9 mouse cellular contexts compared by ENCODE assay signal in genomic region chr11:97805662-97806612, GRCm38 (mm10). TPM values are rescaled to one million over a fixed set of nuclear protein-coding genes. Genes with fewer than 3 reads are reported as not detected.
DNase-seq lines count a peak whose midpoint lies in the region; ATAC-seq and TF ChIP-seq lines count a peak whose summit lies in the region.
"Had no signal": no experiment of that assay in that cellular context is flagged by ENCODE, and none has a peak within 500 bp of the region (broad histone marks: within the 10 kb centered on the region; RNA-seq: fewer than 3 reads in every experiment).

No protein-coding gene starts in this region.

- H3K27me3 ChIP-seq in forebrain, embryonic 12.5 days, result no peaks in the 10 kb centered on the region
- no peaks in the 10 kb centered on the region for H3K27me3 ChIP-seq in midbrain, postnatal 0 days (ENCODE audit: insufficient read depth, low read length)

- DNase-seq in left cerebral cortex, adult 2 months (ENCODE audit: extremely low spot score in 1 of 2, low spot score in 2 of 2), result no peak
- no peak for DNase-seq in left cerebral cortex, adult 9 months (ENCODE audit: low spot score in 2 of 2)
- peak; percentile 51 for DNase-seq in kidney, adult 11 months
- no peak for DNase-seq in midbrain, postnatal 0 days (ENCODE audit: low spot score)
- no peak for DNase-seq in left cerebral cortex, postnatal 25 days (ENCODE audit: low spot score in 2 of 2)
- DNase-seq in urinary bladder, postnatal 10 days (ENCODE audit: low spot score), result no peak

- no peak for TF ChIP-seq CTCF in left cerebral cortex, adult 2 months (IDR thresholded peaks at IDR 0.05)
- no peak for TF ChIP-seq CTCF in midbrain, postnatal 0 days (IDR thresholded peaks at IDR 0.05)

- H3K27ac ChIP-seq in left cerebral cortex, adult 2 months, result peak overlapping the region; percentile 72
- H3K27ac ChIP-seq in forebrain, embryonic 12.5 days, result peak overlapping the region; percentile 74
- peak overlapping the region; percentile 69 for H3K27ac ChIP-seq in midbrain, postnatal 0 days (ENCODE audit: low read depth, low read length)

- intact Hi-C loops in left cerebral cortex, adult 2 months (cut with DNase I), result no loop called here
- intact Hi-C loops in left cerebral cortex, postnatal 25 days (cut with DNase I), result no loop called here

- peak overlapping the region; percentile 43 for H3K4me2 ChIP-seq in forebrain, embryonic 12.5 days
- H3K4me2 ChIP-seq in midbrain, postnatal 0 days (ENCODE audit: low read depth, low read length, poor library complexity, severe bottlenecking), result peak overlapping the region; percentile 27

- ATAC-seq in forebrain, embryonic 12.5 days (ENCODE audit: low FRiP score), result peak; percentile 64
- 0 out of 2 replicates have a peak, but pooled peaks have one; percentile 48 for ATAC-seq in midbrain, postnatal 0 days (ENCODE audit: low FRiP score)
- no peak for ATAC-seq in activated CD4-positive, CD25-positive, alpha-beta regulatory T cell, adult 4 months

- peaks cover 89% of the 10 kb centered on the region for H3K4me1 ChIP-seq in forebrain, embryonic 12.5 days
- H3K4me1 ChIP-seq in midbrain, postnatal 0 days (ENCODE audit: insufficient read depth, low read length), result peaks cover 31% of the 10 kb centered on the region

- H3K36me3 ChIP-seq in forebrain, embryonic 12.5 days (replicated peaks), result peaks cover 30% of the 10 kb centered on the region
- H3K36me3 ChIP-seq in midbrain, postnatal 0 days (ENCODE audit: insufficient read depth, low read length), result peaks cover 13% of the 10 kb centered on the region

- peak overlapping the region; percentile 19 for H3K4me3 ChIP-seq in left cerebral cortex, adult 2 months
- H3K4me3 ChIP-seq in forebrain, embryonic 12.5 days (replicated peaks), result peak overlapping the region; percentile 6; the same call in 1 of the 2 replicates
- H3K4me3 ChIP-seq in midbrain, postnatal 0 days (ENCODE audit: low read depth, low read length), result no peak overlapping the region

- peak overlapping the region; percentile 7; the same call in 1 of the 2 replicates for H3K9ac ChIP-seq in forebrain, embryonic 12.5 days
- H3K9ac ChIP-seq in midbrain, postnatal 0 days (replicated peaks; ENCODE audit: low read length, poor library complexity, severe bottlenecking), result peak overlapping the region; percentile 36

- H3K9me3 ChIP-seq in forebrain, embryonic 12.5 days, result no peaks in the 10 kb centered on the region
- no peaks in the 10 kb centered on the region for H3K9me3 ChIP-seq in midbrain, postnatal 0 days (ENCODE audit: low read length)

- WGBS in forebrain, embryonic 12.5 days, result 53% methylated on average over 15 of the region's 15 CpGs
- 29% methylated on average over 15 of the region's 15 CpGs for WGBS in midbrain, postnatal 0 days

RNA-seq across cellular contexts. Expression of gene Lasp1, which starts 7.1 kb away (rescaled TPM):
- total RNA-seq in left cerebral cortex, adult 2 months (2021), result 100 to 1,000 TPM; 174 to 191 TPM
- polyA plus RNA-seq in forebrain, embryonic 12.5 days (2016; fragmentation: Nextera tagmentation; extraction: Ambion mirVana), result 103 and 109 TPM in 2 replicates
- 206 and 216 TPM in 2 replicates for total RNA-seq in midbrain, postnatal 0 days (2014; rRNA removed)
- polyA plus RNA-seq in midbrain, postnatal 0 days (2015; fragmentation: Nextera tagmentation; extraction: Ambion mirVana), result 174 and 179 TPM in 2 replicates
- total RNA-seq in left cerebral cortex, postnatal 25 days (2021), result 100 to 1,000 TPM; 192 to 202 TPM
- 10 to 100 TPM; 44.4 to 52.4 TPM for polyA plus RNA-seq in activated CD4-positive, CD25-positive, alpha-beta regulatory T cell, adult 4 months (2017; shearing (Covaris generic))

RNA-seq across cellular contexts. Expression of gene Rpl23, which starts 23.7 kb away (rescaled TPM):
- total RNA-seq in left cerebral cortex, adult 2 months (2021), result 100 to 1,000 TPM; 326 to 327 TPM
- polyA plus RNA-seq in forebrain, embryonic 12.5 days (2016; fragmentation: Nextera tagmentation; extraction: Ambion mirVana), result 392 and 426 TPM in 2 replicates
- total RNA-seq in midbrain, postnatal 0 days (2014; rRNA removed), result 177 and 224 TPM in 2 replicates
- polyA plus RNA-seq in midbrain, postnatal 0 days (2015; fragmentation: Nextera tagmentation; extraction: Ambion mirVana), result 308 and 329 TPM in 2 replicates
- 100 to 1,000 TPM; 340 to 351 TPM for total RNA-seq in left cerebral cortex, postnatal 25 days (2021)
- polyA plus RNA-seq in activated CD4-positive, CD25-positive, alpha-beta regulatory T cell, adult 4 months (2017; shearing (Covaris generic)), result 1,000 to 10,000 TPM; 1,077 to 1,095 TPM

RNA-seq across cellular contexts. Expression of gene 1700001P01Rik, which starts 30.2 kb away (rescaled TPM):
- 1 to 10 TPM in 1 of 2 experiments, not detected in 1; 1.0 TPM for total RNA-seq in left cerebral cortex, adult 2 months (2021)
- polyA plus RNA-seq in forebrain, embryonic 12.5 days (2016; fragmentation: Nextera tagmentation; extraction: Ambion mirVana), result 0.55 and 1.0 TPM in 2 replicates
- total RNA-seq in midbrain, postnatal 0 days (2014; rRNA removed), result not detected in 2 replicates
- 0.29 TPM in 1 of 2 replicates, not detected in the other for polyA plus RNA-seq in midbrain, postnatal 0 days (2015; fragmentation: Nextera tagmentation; extraction: Ambion mirVana)
- under 1 TPM; 0.62 to 0.78 TPM for total RNA-seq in left cerebral cortex, postnatal 25 days (2021)
- under 1 TPM in 1 of 2 experiments, not detected in 1; 0.74 TPM for polyA plus RNA-seq in activated CD4-positive, CD25-positive, alpha-beta regulatory T cell, adult 4 months (2017; shearing (Covaris generic))
- polyA plus RNA-seq: limb, embryonic 11.5 days had no signal

RNA-seq across cellular contexts. Expression of gene B230217C12Rik, which starts 34.6 kb away (rescaled TPM):
- total RNA-seq in left cerebral cortex, adult 2 months (2021), result 10 to 100 TPM; 77.6 to 78.9 TPM
- 15.1 and 17.0 TPM in 2 replicates for polyA plus RNA-seq in forebrain, embryonic 12.5 days (2016; fragmentation: Nextera tagmentation; extraction: Ambion mirVana)
- total RNA-seq in midbrain, postnatal 0 days (2014; rRNA removed), result 37.7 and 43.6 TPM in 2 replicates
- 38.2 and 41.8 TPM in 2 replicates for polyA plus RNA-seq in midbrain, postnatal 0 days (2015; fragmentation: Nextera tagmentation; extraction: Ambion mirVana)
- 10 to 100 TPM; 75.4 to 75.9 TPM for total RNA-seq in left cerebral cortex, postnatal 25 days (2021)
- polyA plus RNA-seq in activated CD4-positive, CD25-positive, alpha-beta regulatory T cell, adult 4 months (2017; shearing (Covaris generic)), result 1 to 10 TPM; 1.6 to 1.7 TPM

RNA-seq across cellular contexts. Expression of gene Cwc25, which starts 39.6 kb away (rescaled TPM):
- 10 to 100 TPM; 19.5 to 21.3 TPM for total RNA-seq in left cerebral cortex, adult 2 months (2021)
- 21.5 and 22.4 TPM in 2 replicates for polyA plus RNA-seq in forebrain, embryonic 12.5 days (2016; fragmentation: Nextera tagmentation; extraction: Ambion mirVana)
- 11.8 and 16.0 TPM in 2 replicates for total RNA-seq in midbrain, postnatal 0 days (2014; rRNA removed)
- polyA plus RNA-seq in midbrain, postnatal 0 days (2015; fragmentation: Nextera tagmentation; extraction: Ambion mirVana), result 12.0 TPM in 2 replicates
- 10 to 100 TPM; 18.7 to 20.2 TPM for total RNA-seq in left cerebral cortex, postnatal 25 days (2021)
- 10 to 100 TPM; 21.3 to 22.8 TPM for polyA plus RNA-seq in activated CD4-positive, CD25-positive, alpha-beta regulatory T cell, adult 4 months (2017; shearing (Covaris generic))
